Mouse (Mus musculus) G1E (cell line): ENCODE data around the gene Tmprss11e. TPM values are rescaled to one million over a fixed set of nuclear protein-coding genes. Genes with fewer than 3 reads are reported as not detected.

Source experiments
- ATAC-seq: 2 replicates; pipeline ENCODE4 v1.8.0; 2016; ENCODE audit warnings: mild to moderate bottlenecking; ENCODE audit not compliant: insufficient number of reproducible peaks, poor library complexity, low FRiP score, severe bottlenecking; ENCODE audit errors: extremely low read depth
- DNase-seq: peaks from one replicate; pipeline ENCODE4 v3.0.0; 2012; ENCODE audit warnings: low spot score
- H3K27me3 ChIP-seq: 2 replicates; pipeline ENCODE4 v1.6.1; 2012; ENCODE audit warnings: mild to moderate bottlenecking, low read length, inconsistent platforms; ENCODE audit not compliant: insufficient read depth
- H3K36me3 ChIP-seq: replicated peaks from 2 replicates; pipeline ENCODE3; 2012; ENCODE audit warnings: mild to moderate bottlenecking, inconsistent platforms
- H3K4me1 ChIP-seq: 2 replicates; pipeline ENCODE4 v1.6.1; 2012; ENCODE audit warnings: low read depth, low read length, inconsistent platforms, mixed read lengths; ENCODE audit not compliant: insufficient read depth
- H3K4me3 ChIP-seq: 2 replicates; pipeline ENCODE4 v1.5.1; 2012; ENCODE audit warnings: low read depth, mild to moderate bottlenecking, inconsistent platforms, low read length, moderate library complexity, mixed read lengths
- H3K9me3 ChIP-seq: replicated peaks from 2 replicates; pipeline ENCODE4 v1.6.1; 2012; ENCODE audit warnings: inconsistent platforms
- CTCF ChIP-seq: IDR thresholded peaks from 2 replicates; pipeline ENCODE4 v1.5.1; 2012; ENCODE audit warnings: low read depth, low read length, inconsistent platforms, mixed read lengths
- GATA1 ChIP-seq: IDR thresholded peaks from 2 replicates; pipeline ENCODE4 v1.6.1; 2012; ENCODE audit warnings: borderline replicate concordance, low read length, inconsistent platforms, mixed read lengths
- GATA2 ChIP-seq: IDR thresholded peaks from 2 replicates; pipeline ENCODE4 v1.6.1; 2012; ENCODE audit warnings: low read depth, low read length, inconsistent platforms, borderline replicate concordance
- POLR2AphosphoS5 ChIP-seq: IDR thresholded peaks from 2 replicates; pipeline ENCODE4 v1.6.1; 2012; ENCODE audit warnings: low read depth, low read length, inconsistent platforms; ENCODE audit not compliant: insufficient replicate concordance
- TAL1 ChIP-seq: conservative IDR thresholded peaks from 2 replicates; pipeline ENCODE4 v1.6.1; 2012; ENCODE audit warnings: low read depth, low read length, inconsistent platforms, mixed read lengths
- polyA plus RNA-seq: library from polyadenylated mRNA; stranded (reverse); fragments of >175 nt; gene quantifications from 2 replicates; pipeline ENCODE4 v1.2.3, GENCODE M21; 2012
- total RNA-seq, 2 experiments: library from RNA; stranded (forward) in 1 of 2; stranded (reverse) in 1 of 2; fragments of 200-1000 nt in 1 of 2; fragments of >200 nt in 1 of 2; fragmentation: Nextera tagmentation in 1 of 2; gene quantifications; 2 replicates each; pipeline ENCODE4 v1.2.3; 2014 to 2017

The Tmprss11e gene
- total RNA-seq (2014; fragmentation: Nextera tagmentation) (not detected in 2 replicates), total RNA-seq (2017) (0.12 TPM in 1 of 2 replicates, not detected in the other), polyA plus RNA-seq (not detected in 2 replicates)

GRCm38 (mm10) chr5:86745715-86746114 lies at the start of gene Tmprss11e:
Tmprss11e (minus strand) TSS chr5:86745815.
- ATAC-seq (no peak), DNase-seq (no peak)
- H3K27me3 ChIP-seq: no peaks in the 10 kb centered on the region
- no peak within 1 kb of the TSS for H3K4me3 ChIP-seq
- no peaks in the 10 kb centered on the region for H3K36me3 ChIP-seq
- no peaks in the 10 kb centered on the region for H3K9me3 ChIP-seq
- H3K4me1 ChIP-seq: no peaks in the 10 kb centered on the region
- no peak for TF ChIP-seq GATA1
- no peak for TF ChIP-seq TAL1
- TF ChIP-seq GATA2: no peak
- TF ChIP-seq POLR2AphosphoS5: no peak
- no peak for TF ChIP-seq CTCF

- peaks cover 16% of the 10 kb centered on the region for H3K27me3 ChIP-seq
- no peaks in the 10 kb centered on the region for H3K9me3 ChIP-seq
- no peak; the same call in 1 of the 2 replicates for ATAC-seq
- DNase-seq: no peak
- TF ChIP-seq CTCF (no peak), POLR2AphosphoS5 (no peak), GATA1 (no peak), GATA2 (no peak), TAL1 (no peak)
- H3K4me1 ChIP-seq: no peaks in the 10 kb centered on the region
- H3K36me3 ChIP-seq: no peaks in the 10 kb centered on the region
- H3K4me3 ChIP-seq: no peak overlapping the region
Observed at GRCm38 (mm10) chr5:86792807-86793206, 47.2 kb upstream of the Tmprss11e start.

- no peaks in the 10 kb centered on the region for H3K4me1 ChIP-seq
- TF ChIP-seq CTCF (no peak), GATA2 (no peak), GATA1 (no peak), POLR2AphosphoS5 (no peak), TAL1 (no peak)
- ATAC-seq: no peak
Observed at GRCm38 (mm10) chr5:86792249-86792648, 46.6 kb upstream of the Tmprss11e start.

GRCm38 (mm10) chr5:86789954-86790353 lies 44.3 kb upstream of the Tmprss11e start:
- Histone ChIP-seq H3K36me3 (no peaks in the 10 kb centered on the region), H3K27me3 (peaks cover 14% of the 10 kb centered on the region), H3K9me3 (no peaks in the 10 kb centered on the region), H3K4me3 (no peak overlapping the region), H3K4me1 (no peaks in the 10 kb centered on the region)
- TF ChIP-seq GATA2: no peak
- TF ChIP-seq TAL1: no peak
- no peak for TF ChIP-seq GATA1
- TF ChIP-seq POLR2AphosphoS5: no peak
- no peak for TF ChIP-seq CTCF
- DNase-seq: no peak
- ATAC-seq: no peak

More at GRCm38 (mm10) chr5:86792249-86792648, 46.6 kb upstream of the Tmprss11e start:
- no peak for DNase-seq
- no peak overlapping the region for H3K4me3 ChIP-seq
- H3K27me3 ChIP-seq: peaks cover 14% of the 10 kb centered on the region
- H3K9me3 ChIP-seq: no peaks in the 10 kb centered on the region
- H3K36me3 ChIP-seq: no peaks in the 10 kb centered on the region

GRCm38 (mm10) chr5:86786798-86787197 lies 41.2 kb upstream of the Tmprss11e start:
- DNase-seq: no peak
- Histone ChIP-seq H3K36me3 (no peaks in the 10 kb centered on the region), H3K4me1 (no peaks in the 10 kb centered on the region), H3K4me3 (no peak overlapping the region), H3K9me3 (no peaks in the 10 kb centered on the region), H3K27me3 (peaks cover 8% of the 10 kb centered on the region; the same call in 1 of the 2 replicates)
- ATAC-seq: no peak
- TF ChIP-seq CTCF (no peak), GATA2 (no peak), TAL1 (no peak), POLR2AphosphoS5 (no peak), GATA1 (no peak)

- Histone ChIP-seq H3K4me3 (no peak overlapping the region), H3K9me3 (no peaks in the 10 kb centered on the region), H3K27me3 (peaks cover 8% of the 10 kb centered on the region; the same call in 1 of the 2 replicates), H3K4me1 (no peaks in the 10 kb centered on the region), H3K36me3 (no peaks in the 10 kb centered on the region)
- no peak for ATAC-seq
- no peak for DNase-seq
- TF ChIP-seq GATA1 (no peak), GATA2 (no peak), CTCF (no peak), TAL1 (no peak)
Observed at GRCm38 (mm10) chr5:86784205-86784604, 38.6 kb upstream of the Tmprss11e start.
